Mouse (Mus musculus): ENCODE measurements at regions not wholly inside any gene's neighbourhood (a gene's known extent, or its start where the extent isn't known, plus 50 kb on each side); places are given as distances from the start of the nearest gene placed in this dataset.

GRCm38 (mm10) chr16:86136169-86136568 lies 234.5 kb upstream of the Adamts5 start:
- ATAC-seq (ENCODE audit: extremely low read depth, insufficient number of reproducible peaks, low FRiP score, low TSS enrichment), result no peak
- Histone ChIP-seq H3K36me3 (no peaks in the 10 kb centered on the region), H3K27ac (replicated peaks) (no peak overlapping the region), H3K27me3 (replicated peaks) (no peaks in the 10 kb centered on the region), H3K4me3 (no peak overlapping the region), H3K4me1 (no peaks in the 10 kb centered on the region), H3K4me2 (no peak overlapping the region), H3K9me3 (no peaks in the 10 kb centered on the region), H3K9ac (no peak overlapping the region)
- 58% methylated on average over 3 of the region's 3 CpGs for WGBS

DNA sequence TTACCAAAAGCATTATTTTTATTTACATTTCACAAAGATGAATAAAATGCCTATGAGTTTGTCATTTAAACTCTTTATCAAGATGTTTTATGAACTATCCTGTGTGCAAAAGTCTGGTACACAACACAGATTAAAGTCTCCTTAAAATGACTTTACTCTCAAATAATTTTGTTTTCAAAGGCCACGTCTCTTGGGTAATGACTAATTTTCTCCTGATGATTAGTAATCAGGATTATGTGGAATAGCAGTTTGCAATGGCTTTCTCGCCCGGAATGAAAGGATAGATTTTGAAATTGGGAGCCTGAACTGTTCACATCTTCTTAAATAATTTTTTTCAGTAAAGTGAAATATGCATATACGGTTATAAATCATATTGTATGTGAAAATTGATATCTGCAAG lies 225.8 kb upstream of the Adamts5 start:
- ATAC-seq (ENCODE audit: extremely low read depth, insufficient number of reproducible peaks, low FRiP score, low TSS enrichment), result no peak
- Histone ChIP-seq H3K9ac (no peak overlapping the region), H3K27me3 (replicated peaks) (no peaks in the 10 kb centered on the region), H3K4me1 (peaks cover 3% of the 10 kb centered on the region; the same call in 1 of the 2 replicates), H3K4me2 (no peak overlapping the region), H3K9me3 (no peaks in the 10 kb centered on the region), H3K4me3 (no peak overlapping the region), H3K27ac (replicated peaks) (no peak overlapping the region), H3K36me3 (no peaks in the 10 kb centered on the region)
- 73% methylated on average over 4 of the region's 4 CpGs for WGBS

DNA sequence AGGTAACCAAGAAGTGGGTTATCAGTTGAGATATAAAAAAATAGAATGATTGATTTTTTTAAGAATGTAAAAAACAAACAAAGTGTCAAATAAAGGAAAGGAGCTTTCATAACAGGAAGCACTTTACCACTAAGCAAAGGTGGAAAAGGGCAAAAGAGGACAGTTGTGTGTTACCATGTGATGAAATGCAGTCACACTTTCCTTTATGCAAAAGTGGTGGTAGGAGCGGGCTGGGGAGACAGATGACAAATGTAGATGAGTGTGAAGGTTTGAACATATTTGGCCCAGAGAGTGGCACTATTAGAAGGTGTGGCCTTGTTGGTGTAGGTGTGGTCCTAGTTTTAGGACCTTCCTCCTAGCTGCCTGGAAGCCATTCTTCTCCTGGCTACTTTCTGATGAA lies 222.6 kb upstream of the Adamts5 start:
- peak overlapping the region; percentile 62; the same call in 1 of the 2 replicates for H3K27ac ChIP-seq (replicated peaks)
- H3K36me3 ChIP-seq, result no peaks in the 10 kb centered on the region
- no peak overlapping the region for H3K9ac ChIP-seq
- H3K27me3 ChIP-seq (replicated peaks), result no peaks in the 10 kb centered on the region
- no peak overlapping the region for H3K4me2 ChIP-seq
- peaks cover 3% of the 10 kb centered on the region; the same call in 1 of the 2 replicates for H3K4me1 ChIP-seq
- no peak overlapping the region for H3K4me3 ChIP-seq
- no peaks in the 10 kb centered on the region for H3K9me3 ChIP-seq
- WGBS, result 77% methylated on average over 1 of the region's 1 CpGs
- ATAC-seq (ENCODE audit: extremely low read depth, insufficient number of reproducible peaks, low FRiP score, low TSS enrichment), result no peak

DNA sequence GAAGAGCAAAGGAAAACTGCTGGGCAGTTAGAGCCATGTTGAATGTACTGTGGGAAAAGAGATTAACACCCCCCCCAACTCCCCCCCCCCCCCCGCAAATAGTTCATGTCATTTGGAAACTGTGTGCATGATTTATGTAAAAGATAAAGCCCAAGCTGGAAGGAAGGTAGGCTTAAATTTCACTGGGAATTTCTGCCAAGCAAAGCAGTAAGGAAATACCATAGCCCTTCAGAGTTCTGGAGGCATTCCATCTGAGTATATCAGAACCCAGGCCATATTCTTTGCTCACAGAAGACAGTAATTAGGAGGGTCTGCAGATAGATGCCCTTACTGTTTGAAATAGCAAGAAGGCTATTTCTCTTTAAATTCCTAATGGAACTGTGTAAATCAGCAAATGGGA lies 221.3 kb upstream of the Adamts5 start:
- no peak for ATAC-seq (ENCODE audit: extremely low read depth, insufficient number of reproducible peaks, low FRiP score, low TSS enrichment)
- Histone ChIP-seq H3K4me3 (no peak overlapping the region), H3K27ac (replicated peaks) (peak overlapping the region; percentile 62; the same call in 1 of the 2 replicates), H3K9ac (no peak overlapping the region), H3K4me1 (peaks cover 3% of the 10 kb centered on the region; the same call in 1 of the 2 replicates), H3K27me3 (replicated peaks) (no peaks in the 10 kb centered on the region), H3K36me3 (no peaks in the 10 kb centered on the region), H3K9me3 (no peaks in the 10 kb centered on the region), H3K4me2 (no peak overlapping the region)
- WGBS, result 33% methylated on average over 1 of the region's 1 CpGs

DNA sequence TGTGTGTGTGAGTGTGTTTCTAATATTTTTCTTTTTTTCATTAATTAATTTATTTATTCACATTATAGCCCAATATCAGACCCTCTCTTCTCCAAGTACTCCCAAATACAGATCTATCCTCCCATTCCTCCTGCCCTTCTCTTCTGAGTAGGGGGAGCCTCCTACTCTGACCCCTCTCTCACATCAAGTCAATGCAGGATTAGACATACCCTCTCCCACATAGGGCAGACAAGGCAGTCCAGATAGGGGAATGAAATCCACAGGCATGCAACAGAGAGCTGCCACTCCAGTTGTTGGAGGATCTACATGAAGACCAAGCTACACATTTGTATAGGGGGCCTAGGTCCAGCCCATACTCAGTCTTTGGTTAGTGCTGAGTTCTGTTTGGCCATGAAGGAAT lies 216.3 kb upstream of the Adamts5 start:
- Histone ChIP-seq H3K27me3 (replicated peaks) (no peaks in the 10 kb centered on the region), H3K4me2 (no peak overlapping the region), H3K36me3 (no peaks in the 10 kb centered on the region), H3K9me3 (no peaks in the 10 kb centered on the region), H3K9ac (no peak overlapping the region), H3K27ac (replicated peaks) (no peak overlapping the region), H3K4me3 (no peak overlapping the region), H3K4me1 (no peaks in the 10 kb centered on the region)
- ATAC-seq (ENCODE audit: extremely low read depth, insufficient number of reproducible peaks, low FRiP score, low TSS enrichment), result no peak

DNA sequence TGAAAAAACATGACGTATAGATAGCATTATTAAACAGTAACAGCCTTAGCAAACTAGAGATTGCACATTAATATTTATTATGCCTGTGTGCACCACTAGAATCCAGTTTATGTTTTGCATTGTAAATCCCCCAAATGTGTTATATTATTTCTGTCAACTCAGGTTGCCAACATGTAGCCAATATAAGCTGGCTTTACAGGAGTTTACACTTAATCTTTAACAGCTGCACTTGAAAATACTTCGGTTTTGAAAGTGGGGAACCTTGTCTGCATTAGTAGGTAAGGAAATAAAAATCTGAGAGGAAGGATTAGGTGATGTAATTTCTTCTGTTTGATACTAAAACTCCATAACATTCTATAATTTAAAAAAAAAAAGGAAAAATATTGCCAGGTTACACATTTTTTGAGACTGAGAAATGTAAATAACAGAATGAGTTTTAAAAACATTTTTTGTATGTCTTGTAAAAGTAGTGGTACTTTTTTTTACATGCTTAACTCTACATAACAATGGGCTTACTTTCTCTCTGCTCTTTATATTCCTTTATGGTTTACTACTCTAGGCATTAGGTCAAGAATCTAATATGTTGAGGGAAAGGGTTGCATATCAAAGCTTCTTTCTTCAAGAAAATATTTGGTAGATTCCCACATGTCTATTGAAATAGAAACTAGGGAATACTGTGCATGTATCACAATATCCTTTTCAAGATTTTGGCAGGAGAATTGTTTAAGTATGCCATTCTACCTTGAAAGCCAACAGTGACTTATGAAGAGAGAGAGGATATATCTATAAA lies 214.2 kb upstream of the Adamts5 start:
- no peak for ATAC-seq (ENCODE audit: extremely low read depth, insufficient number of reproducible peaks, low FRiP score, low TSS enrichment)
- Histone ChIP-seq H3K9ac (no peak overlapping the region), H3K4me3 (no peak overlapping the region), H3K9me3 (no peaks in the 10 kb centered on the region), H3K4me2 (no peak overlapping the region), H3K36me3 (no peaks in the 10 kb centered on the region), H3K27me3 (replicated peaks) (no peaks in the 10 kb centered on the region), H3K27ac (replicated peaks) (no peak overlapping the region), H3K4me1 (no peaks in the 10 kb centered on the region)
- WGBS, result 66% methylated on average over 2 of the region's 2 CpGs

DNA sequence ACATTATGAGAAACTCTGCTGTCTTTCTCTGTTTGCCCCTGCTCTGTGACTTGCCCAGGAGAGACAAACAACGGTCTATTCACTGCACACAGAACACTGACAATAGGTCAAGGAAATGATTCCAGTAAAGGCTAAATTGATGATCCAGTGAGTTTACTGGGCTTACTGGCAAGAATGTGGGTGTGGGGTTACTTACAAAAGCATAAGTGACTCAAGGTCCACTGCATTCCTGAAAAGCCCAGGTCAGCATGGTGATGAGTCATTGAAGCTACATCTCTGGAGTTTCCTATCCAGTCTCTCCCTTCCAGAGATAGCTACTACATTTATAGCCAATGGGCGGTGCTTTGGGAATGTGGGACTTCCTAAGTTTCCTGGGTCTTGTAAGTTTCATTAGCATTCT lies 192.8 kb upstream of the Adamts5 start:
- no peak overlapping the region for H3K9ac ChIP-seq
- H3K27ac ChIP-seq (replicated peaks), result no peak overlapping the region
- no peak overlapping the region for H3K4me2 ChIP-seq
- H3K36me3 ChIP-seq, result no peaks in the 10 kb centered on the region
- 78% methylated on average over 2 of the region's 2 CpGs for WGBS
- ATAC-seq (ENCODE audit: extremely low read depth, insufficient number of reproducible peaks, low FRiP score, low TSS enrichment), result no peak
- H3K27me3 ChIP-seq (replicated peaks), result no peaks in the 10 kb centered on the region
- no peak overlapping the region for H3K4me3 ChIP-seq
- peaks cover 7% of the 10 kb centered on the region for H3K9me3 ChIP-seq
- H3K4me1 ChIP-seq, result no peaks in the 10 kb centered on the region

- 82% methylated on average over 6 of the region's 6 CpGs for WGBS
- no peaks in the 10 kb centered on the region for H3K36me3 ChIP-seq
- H3K4me1 ChIP-seq, result no peaks in the 10 kb centered on the region
- H3K9ac ChIP-seq, result no peak overlapping the region
- no peak for ATAC-seq (ENCODE audit: extremely low read depth, insufficient number of reproducible peaks, low FRiP score, low TSS enrichment)
- no peaks in the 10 kb centered on the region for H3K9me3 ChIP-seq
- H3K4me3 ChIP-seq, result no peak overlapping the region
- H3K4me2 ChIP-seq, result no peak overlapping the region
- H3K27ac ChIP-seq (replicated peaks), result no peak overlapping the region
- no peaks in the 10 kb centered on the region for H3K27me3 ChIP-seq (replicated peaks)
These were observed 188.5 kb upstream of the Adamts5 start for GRCm38 (mm10) chr16:86090175-86090574.

DNA sequence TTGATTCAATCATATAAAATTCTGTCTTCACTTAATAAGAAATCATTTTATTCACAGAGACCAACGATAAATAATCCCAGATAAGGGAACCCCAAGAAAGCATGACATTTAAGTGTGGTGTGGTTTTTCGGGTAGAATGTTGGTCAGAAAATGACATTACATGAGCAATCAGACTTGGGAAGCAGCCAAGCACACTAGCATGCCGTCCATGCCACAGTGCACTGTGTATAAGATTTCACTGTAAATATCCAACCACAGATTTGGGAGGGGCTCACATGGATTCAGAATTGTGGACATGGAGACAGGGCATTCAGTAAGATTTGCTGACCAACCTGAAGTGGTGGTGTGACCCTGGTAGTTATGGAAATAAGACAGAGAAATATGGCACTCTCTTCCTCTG lies 185.8 kb upstream of the Adamts5 start:
- Histone ChIP-seq H3K27ac (replicated peaks) (no peak overlapping the region), H3K4me1 (no peaks in the 10 kb centered on the region), H3K4me3 (no peak overlapping the region), H3K9me3 (no peaks in the 10 kb centered on the region), H3K9ac (no peak overlapping the region), H3K27me3 (replicated peaks) (no peaks in the 10 kb centered on the region), H3K36me3 (no peaks in the 10 kb centered on the region), H3K4me2 (no peak overlapping the region)
- WGBS, result 70% methylated on average over 3 of the region's 3 CpGs
- no peak for ATAC-seq (ENCODE audit: extremely low read depth, insufficient number of reproducible peaks, low FRiP score, low TSS enrichment)

DNA sequence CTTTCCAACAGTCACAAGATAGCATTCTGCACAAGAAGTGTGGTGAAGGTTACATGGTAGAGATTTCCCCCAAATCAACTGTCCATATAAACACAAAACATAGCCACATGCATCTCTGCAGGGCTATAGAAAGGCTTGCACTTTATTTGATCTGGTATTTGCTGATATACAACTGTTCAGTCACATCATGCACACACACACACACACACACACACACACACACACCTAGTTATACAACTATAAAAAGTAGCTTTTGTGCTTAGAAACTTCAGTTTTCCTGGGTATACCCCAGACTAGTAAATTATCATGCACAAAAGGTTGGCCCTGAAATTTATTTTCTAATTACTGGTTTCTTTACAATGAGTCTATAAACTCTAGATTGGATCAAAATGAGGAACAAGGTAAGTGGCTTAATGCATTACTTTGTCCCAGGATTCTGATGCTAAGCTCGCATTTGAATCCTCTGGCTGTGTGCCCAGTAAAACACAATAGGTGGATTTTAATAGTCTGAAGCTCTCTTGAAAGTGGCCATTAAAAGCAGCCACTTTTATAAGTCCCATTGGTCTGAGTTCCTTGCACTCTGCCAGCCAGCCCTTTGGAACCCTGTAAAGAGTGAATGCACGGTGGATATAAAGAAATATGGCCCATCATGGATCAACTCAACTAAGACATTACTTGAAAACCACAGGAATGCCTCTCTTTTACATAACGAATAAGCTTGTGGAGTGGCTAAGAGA lies 166.2 kb upstream of the Adamts5 start:
- H3K27ac ChIP-seq (replicated peaks), result no peak overlapping the region
- H3K9me3 ChIP-seq, result no peaks in the 10 kb centered on the region
- WGBS, result 49% methylated on average over 3 of the region's 3 CpGs
- ATAC-seq (ENCODE audit: extremely low read depth, insufficient number of reproducible peaks, low FRiP score, low TSS enrichment), result no peak
- H3K9ac ChIP-seq, result no peak overlapping the region
- no peaks in the 10 kb centered on the region for H3K27me3 ChIP-seq (replicated peaks)
- no peak overlapping the region for H3K4me3 ChIP-seq
- no peaks in the 10 kb centered on the region for H3K36me3 ChIP-seq
- H3K4me1 ChIP-seq, result no peaks in the 10 kb centered on the region
- no peak overlapping the region for H3K4me2 ChIP-seq

DNA sequence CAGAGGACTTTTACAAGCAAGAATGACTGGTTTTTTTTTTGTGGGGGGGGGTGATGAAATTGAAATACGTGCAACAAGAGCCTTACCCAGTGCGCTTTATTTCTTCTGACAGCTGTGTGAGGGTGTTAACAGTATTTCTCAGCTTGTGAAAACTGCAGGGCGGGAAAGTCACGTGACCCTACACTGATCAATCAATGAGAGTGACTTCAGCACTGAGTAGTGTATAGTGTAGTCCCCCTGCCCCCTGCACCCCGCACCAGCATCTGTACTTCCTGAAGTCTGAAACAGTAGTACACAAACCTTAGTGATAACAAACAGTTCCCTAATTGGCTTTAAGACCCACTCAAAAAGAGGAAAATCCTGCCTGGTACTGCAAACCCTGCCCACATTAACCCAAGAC lies 158.5 kb upstream of the Adamts5 start:
- Histone ChIP-seq H3K27ac (replicated peaks) (no peak overlapping the region), H3K27me3 (replicated peaks) (no peaks in the 10 kb centered on the region), H3K9me3 (no peaks in the 10 kb centered on the region), H3K4me2 (no peak overlapping the region), H3K4me1 (no peaks in the 10 kb centered on the region), H3K4me3 (no peak overlapping the region), H3K36me3 (no peaks in the 10 kb centered on the region), H3K9ac (no peak overlapping the region)
- ATAC-seq (ENCODE audit: extremely low read depth, insufficient number of reproducible peaks, low FRiP score, low TSS enrichment), result no peak
- 57% methylated on average over 5 of the region's 5 CpGs for WGBS

- Histone ChIP-seq H3K4me2 (no peak overlapping the region), H3K27ac (replicated peaks) (no peak overlapping the region), H3K36me3 (no peaks in the 10 kb centered on the region), H3K4me3 (no peak overlapping the region), H3K4me1 (no peaks in the 10 kb centered on the region), H3K9me3 (no peaks in the 10 kb centered on the region), H3K9ac (no peak overlapping the region), H3K27me3 (replicated peaks) (no peaks in the 10 kb centered on the region)
- no peak for ATAC-seq (ENCODE audit: extremely low read depth, insufficient number of reproducible peaks, low FRiP score, low TSS enrichment)
- WGBS, result 82% methylated on average over 2 of the region's 2 CpGs
These were observed 143.1 kb upstream of the Adamts5 start for GRCm38 (mm10) chr16:86044695-86045094.

Measured in heart, embryonic 13.5 days (tissue).